Mouse (Mus musculus): ENCODE measurements around the gene Mib2.
"Not testable (repeated sequence)": the region's sequence is repeated elsewhere in the genome, so short reads cannot be mapped to it uniquely, and the experiment has no call there.

The Mib2 gene

DNA sequence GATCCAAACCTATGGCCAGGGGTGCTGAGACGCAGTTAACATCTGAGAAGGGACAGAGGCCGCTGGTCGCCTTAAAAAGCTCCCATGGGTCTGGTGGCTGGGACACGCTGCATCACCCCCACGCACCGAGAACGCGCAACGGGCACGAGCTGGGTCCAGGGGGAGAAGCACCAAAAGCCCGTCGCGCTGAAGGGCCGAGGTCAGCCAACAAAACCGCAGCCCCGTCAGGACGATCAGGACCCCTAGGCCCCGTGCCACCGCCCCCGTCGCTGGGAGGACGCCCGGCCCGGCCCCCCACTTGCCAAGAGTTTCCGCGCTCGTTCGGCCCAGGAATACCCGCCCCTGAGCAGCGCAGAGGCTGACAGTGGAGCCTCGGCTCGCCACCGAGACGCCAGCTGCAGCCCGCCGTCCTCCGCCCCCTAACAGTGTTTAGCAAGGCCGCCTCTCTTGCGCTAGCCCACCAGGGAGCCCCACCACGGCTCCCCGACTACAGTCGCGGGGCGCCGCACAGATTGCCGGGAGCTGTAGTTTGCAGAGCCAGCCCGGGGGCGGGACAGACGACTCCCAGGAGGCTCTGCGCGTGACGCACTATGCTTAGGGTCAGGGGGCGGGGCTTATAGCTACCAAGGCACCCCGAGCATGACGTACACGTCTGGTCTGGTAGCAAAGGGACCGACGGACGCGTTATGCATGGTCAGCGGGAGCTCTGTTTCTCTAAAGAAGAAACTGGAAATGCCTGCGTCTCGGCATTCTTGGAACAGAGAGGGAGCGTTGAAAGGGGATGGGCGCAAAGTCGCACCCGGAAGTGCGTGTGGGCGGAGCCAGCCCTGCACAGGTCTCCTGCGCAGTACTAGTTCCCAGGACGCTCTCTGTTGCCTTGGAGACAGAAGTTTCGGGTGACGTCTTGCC lies at the start of gene Mib2:
Mib2 (minus strand) TSS at position 510 of the 909 bp plus-strand sequence.
- DNase-seq = peak; percentile 98

DNA sequence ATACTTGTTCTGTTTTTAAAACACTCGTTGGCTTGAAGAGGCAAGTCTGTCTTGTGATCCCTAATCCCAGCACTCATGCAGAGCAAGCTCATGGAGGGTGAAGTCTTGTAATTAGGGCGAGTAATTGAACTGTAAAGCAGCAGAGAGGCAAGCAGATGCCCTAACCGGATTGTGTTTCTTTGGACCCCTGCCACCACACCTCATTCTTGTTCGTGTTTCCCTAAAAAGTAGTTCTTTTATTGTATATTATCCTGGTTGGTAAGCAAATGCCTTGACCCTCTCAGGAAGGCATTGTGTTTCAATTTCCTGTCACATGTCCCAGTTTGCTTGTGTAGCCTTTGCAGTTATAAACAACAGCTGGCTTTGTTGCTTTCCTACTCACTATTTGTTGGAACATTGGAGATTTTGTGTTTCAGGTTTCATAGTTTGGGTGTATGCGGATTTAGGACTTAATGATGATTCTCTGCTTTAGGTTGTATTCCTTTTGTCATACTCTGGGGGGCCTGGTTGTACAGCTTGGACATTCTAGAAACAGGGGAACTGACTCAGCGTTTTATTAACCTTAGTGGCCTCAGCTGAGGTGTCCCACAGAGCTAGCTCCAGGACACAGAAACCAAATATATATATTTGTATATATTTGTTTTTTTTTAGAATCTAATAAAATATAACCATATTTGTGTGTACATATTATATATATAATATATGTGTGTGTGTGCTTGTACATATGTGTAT lies 41.7 kb upstream of the Mib2 start:
- DNase-seq = peak; percentile 19

DNA sequence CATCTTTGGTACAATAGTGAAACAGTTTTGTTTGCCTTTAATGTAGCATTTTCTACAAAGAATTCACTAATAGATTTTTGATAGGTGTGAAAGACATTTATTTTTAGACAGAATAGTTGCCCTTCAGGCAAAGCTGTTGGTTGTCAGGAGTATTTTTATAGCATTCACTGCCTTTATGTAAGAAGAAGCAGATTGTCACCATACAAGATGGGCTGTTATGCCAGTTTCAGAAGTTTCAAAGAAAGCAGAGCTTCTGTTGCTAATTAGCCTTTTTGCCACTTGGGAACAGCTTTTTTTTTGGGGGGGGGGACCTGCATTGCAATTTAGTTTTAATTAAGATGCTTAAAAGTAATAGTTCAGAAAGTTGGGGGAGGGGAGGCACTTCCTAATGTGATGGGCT lies 40.0 kb upstream of the Mib2 start:
- DNase-seq = no peak

DNA sequence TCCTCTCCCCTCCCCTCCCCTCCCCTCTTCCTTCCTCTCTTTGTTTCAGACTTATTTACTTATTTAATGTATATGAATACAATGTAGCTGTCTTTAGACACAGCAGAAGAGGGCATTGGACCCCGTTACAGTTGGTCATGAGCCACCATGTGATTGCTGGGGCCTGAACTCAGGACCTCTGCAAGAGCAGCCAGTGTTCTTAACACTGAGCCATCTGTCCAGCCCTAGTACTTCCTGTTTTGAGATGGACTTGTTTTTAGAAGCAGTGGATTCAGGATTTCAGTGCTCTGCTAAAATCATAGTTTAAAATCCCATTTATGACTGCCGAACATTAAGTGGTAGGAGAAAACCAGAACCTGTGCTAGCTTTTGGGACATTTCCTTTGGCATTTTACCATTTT lies 39.6 kb upstream of the Mib2 start:
- DNase-seq = no peak

DNA sequence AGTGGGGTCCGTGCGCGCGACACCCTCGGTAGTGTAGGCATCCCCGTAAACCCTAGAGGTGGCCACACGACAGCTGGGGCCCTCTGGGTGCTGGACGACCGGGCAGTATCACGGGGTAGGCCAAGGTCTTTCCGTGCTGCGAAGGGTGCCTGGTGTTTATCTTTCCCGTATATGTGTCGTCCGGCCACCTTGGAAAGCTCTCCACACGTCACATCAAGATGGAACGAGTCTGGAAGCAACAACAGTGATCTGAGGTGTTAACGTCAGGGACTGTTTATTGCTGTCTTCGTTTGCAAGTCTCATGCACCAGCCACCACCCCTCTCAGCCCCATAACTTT lies 36.6 kb upstream of the Mib2 start:
- no peak for DNase-seq

DNA sequence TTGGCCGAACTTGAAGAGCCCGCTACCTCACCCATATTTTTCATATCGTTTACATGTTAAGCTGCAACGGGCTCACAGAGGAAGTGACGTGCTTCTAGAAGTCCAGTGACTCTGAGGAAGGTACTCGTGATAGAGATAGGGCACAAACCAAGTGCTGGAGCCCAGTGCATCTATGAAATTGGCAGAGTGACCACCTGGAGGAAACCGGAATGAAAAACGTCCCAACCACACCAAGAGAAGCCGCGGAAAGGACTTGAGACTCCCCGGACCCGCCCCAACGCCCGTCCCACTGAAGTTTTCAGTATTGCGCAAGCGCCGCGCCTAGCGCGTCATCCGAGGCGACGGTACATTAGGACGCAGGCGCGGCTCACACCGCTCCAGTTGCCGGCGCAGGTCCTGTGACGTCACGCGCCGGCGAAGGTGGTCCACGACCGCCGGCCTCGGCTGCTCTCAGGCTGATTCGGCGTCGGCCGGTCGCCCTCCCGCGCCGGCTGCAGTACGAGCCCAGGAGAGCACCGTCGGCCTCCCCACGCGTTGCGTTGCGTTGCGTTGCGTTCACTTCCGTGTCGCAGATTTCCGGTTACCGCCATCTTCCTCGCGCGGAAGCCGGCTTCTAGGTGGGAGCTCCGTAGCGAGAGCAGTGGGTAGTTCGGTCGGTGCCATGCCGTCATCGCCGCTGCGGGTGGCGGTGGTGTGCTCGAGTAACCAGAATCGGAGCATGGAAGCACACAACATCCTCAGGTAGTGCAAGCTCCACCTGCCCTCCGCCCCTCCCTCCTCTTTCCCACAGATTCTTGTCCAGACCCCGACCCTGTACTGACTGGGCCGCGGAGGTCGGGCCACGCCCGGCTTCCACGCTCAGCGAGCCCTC lies 36.0 kb upstream of the Mib2 start, which contains the start of gene Ssu72:
Ssu72 (plus strand) TSS at position 80 of the 871 bp plus-strand sequence.
- peak; percentile 97 for DNase-seq

DNA sequence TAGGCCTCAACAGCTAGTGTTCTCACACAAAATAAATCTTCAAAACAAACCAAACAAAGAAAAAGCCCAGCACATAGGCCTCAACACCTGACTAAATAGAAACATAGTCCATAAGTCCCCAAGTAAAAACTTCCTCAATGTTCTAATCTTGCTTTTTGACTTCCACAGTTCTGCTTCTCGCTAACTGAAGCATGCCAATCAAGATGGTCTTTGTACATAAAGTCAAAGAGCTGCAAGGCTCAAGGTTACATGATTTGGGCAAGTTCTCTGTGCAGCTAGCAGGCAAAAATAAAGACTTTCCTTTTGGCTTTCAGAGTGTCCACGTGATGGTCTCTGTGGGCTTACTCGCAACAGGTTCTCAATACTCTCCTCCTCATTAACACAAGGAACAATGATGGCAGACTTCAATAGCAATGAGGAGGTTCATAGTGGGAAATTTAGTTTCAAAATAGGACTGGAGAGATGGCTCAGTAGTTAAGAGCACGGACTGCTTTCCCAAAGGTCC lies 34.5 kb upstream of the Mib2 start:
- no peak for DNase-seq

DNA sequence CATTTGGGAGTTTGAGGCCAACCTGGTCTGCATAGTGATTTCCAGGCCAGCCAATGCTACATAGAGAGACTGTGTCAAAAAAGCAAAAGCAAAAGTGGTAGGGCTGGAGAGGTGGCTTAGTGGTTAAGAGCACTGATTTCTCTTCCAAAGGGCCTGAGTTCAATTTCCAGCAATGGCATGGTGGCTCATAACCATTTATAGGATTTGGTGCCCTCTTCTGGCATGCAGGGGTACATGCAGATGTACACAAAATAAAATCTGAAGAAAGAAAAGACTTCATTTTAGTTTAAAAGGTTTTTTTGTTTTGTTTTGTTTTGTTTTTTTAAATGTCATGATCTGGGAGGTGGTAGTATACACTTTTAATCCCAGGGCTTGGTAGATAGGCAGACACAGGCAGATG lies 31.4 kb upstream of the Mib2 start:
- DNase-seq = no peak

DNA sequence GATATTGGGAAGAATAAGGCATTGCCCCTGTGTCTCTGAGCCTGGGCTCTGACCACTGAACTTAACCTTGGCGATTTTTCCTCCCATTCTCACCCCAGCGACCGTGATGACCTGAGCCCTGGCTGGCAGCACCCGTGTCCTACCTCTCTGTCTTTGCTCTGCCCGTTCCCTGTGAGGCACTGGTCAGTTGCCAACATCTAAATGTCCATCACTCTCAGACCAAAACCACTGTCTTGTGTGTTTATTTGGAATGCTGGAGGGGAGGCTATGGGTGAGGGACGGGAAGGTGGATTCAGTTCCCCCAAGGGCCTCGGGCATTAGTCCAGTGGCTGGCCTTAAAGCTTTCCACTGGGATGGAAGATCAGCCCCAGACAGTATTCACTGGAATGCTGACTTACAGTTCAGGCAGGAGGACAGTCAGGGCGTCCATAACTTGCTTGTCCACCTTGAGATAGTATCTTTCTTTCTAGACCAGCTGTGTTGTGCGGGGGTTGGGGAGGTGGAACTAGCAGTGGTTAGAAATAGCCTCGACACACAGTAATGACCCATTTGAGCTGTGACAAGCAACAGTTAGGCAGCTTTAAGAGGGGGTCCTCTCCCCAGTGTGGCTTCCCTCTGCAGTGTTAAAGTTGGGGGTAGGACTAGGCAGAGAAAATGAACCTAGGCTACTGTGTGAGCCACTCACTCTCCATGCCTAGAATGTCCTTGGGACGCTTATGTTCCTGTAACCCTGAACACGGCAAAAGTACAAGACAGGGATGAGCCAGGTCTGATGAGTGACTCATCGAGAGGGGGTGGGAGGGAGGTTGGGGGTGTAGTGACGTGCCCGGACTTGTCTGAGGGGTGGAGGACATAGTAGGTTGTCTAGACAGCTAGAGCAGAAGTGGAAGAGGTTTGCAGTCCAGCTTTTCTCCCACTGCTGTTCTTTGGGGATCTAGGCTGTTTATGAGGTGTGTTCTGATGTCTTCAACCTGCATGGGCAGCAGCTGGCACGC lies 27.6 kb upstream of the Mib2 start:
- DNase-seq = no peak

DNA sequence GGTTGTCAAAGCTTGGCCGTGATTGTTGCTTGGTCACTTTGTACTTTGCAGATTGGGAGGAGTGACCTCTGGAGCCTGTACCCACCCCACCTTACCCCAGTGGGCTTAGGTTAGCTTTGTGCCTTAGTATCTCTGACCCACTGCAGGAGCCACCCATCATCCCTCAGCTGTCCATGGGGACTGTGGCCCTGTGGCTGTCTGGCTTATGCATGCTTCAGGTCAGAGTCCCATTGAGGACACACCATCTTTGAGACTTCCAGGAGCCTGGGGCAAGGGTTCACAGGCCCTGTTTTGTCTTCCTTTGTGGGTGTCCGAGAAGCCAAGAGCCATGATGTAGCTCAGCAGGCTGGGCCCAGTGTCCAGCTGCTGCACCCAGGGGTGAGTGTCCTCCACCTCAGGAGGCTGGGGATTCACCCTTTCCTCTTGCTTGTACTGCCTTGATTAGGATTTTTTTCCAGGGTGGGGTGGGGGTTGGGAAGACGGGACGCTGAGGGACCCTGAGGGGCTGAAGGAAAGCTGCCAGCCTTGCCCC lies 26.6 kb upstream of the Mib2 start:
- no peak for DNase-seq

DNA sequence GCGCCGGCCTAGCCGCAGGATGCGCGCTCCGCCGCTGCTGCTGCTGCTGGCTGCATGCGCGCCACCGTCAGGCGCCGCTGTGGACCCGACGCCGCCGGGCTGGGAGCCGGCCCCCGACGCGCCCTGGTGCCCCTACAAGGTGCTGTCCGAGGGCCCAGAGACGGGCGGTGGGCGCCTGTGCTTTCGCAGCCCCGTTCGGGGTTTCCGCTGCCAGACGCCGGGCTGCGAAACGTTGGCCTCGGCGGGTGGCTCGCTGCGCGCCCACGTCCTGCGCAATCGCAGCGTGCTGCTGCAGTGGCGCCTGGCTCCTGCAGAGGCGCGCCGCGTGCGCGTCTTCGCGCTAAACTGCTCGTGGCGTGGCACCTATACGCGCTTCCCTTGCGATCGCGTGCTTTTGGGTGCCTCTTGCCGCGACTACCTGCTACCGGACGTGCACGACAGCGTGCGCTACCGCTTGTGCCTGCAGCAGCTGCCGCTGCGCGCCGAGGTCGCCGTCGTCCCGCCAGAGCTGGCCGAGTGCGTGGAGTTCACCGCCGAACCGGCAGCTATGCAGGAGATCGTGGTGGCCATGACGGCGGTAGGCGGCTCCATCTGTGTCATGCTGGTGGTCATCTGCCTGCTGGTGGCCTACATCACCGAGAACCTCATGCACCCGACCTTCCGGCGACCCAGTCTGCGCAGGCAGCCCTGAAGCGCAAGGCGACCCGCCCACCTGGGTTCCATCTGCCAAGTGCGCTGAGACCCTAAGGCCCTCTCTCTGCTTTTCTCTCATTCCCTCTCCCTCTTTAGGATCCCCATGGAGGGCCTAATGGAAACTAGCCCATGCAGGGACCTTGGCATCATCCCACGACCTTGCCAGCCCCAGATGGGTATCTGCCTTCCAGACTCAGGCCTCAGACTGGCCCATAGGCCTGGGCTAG lies 25.7 kb upstream of the Mib2 start:
- DNase-seq = peak; percentile 67

DNA sequence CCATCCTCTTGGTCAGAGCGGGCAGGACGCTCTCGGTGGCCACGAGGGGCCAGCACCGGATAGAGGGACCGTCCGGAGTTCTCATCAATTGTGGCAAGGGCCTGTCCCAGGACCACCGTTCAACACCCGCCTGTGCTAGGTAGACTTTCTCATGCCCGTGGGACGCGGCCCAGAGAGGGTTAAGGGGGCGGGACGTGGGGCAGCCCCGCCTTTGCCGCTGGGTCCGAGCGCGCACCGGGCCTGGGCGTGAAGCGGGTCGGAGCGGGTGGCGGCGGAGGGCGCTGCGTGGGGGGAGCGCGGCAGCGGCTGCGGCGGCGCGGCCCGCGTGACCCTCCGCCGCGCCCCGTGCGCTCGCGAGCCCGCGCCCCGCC lies 25.1 kb upstream of the Mib2 start, which contains the start of gene Fndc10:
Fndc10 (plus strand) TSS at position 232 of the 371 bp plus-strand sequence.
- peak; percentile 70 for DNase-seq

DNA sequence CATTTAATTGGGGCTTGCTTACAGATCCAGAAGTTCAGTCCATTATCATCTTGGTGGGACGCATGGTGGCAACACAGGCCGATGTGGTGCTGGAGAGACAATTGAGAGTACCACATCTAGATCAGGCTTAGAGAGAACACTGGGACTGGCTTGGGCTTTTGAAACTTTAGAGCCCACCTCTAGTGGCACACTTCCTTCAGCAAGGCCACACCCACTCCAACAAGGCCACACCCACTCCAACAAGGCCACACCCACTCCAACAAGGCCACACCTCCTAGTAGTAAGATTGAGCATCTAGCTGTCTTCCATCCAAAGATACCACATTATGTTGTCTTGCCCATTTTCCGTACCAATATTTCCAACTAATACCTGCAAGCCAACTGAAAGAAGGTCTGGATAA lies 23.4 kb upstream of the Mib2 start:
- DNase-seq = no peak

DNA sequence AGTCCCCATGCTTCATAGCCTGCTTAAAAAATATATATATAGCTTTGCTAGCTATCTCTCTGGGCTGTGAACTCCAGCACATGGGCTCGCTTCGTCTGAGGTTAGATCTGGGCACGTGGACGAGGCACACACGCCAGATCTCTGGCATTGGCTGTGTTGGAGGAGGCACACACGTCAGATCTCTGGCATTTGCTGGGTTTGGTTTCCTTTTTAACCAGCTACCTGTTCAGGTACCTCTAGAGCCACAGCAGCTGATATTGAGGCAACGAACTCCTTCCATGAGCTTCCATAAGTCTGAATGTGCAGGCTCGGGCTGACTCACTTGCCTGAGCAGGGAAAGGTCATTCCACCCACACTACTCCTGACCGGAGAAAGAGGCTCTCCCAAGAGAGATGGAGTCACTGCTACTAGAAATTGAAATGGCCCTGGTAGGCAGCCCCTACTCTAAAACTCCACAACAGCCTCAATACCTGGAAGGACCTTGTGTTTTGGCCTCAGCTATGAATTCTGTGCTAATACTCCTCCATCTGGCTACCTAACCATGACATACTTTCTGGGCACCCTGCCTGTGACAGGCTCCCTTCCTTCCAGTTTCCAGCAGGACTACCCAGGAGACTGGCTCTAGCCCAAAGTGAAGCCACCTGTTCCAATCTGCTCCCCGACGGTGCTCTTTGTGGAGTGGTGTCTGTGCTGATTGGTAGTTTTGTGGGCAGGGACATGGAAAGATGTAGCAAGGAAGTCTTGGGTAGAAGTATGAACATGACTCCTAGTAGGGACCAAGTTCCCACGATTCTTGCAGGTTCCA lies 21.8 kb upstream of the Mib2 start:
- DNase-seq = no peak

DNA sequence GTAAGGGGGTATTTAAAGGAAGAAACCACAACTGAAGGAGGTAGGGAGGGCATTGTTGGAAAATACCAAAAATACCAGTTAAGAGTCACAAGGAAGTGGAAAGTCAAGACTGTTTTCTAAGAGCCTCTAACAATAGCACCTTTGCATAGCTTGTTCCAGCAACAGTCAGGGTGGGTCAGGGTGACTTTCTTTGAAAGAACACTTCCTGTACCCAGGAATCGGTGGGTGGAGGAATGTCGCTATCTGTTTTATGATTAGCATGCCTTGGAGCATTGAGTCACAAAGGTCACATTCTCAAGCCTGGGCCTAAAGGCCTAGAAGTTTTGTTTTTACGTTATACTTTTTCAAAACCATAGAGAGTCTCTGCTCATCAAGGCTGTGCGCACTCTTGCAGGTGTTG lies 18.8 kb upstream of the Mib2 start:
- not testable (repeated sequence) for DNase-seq

DNA sequence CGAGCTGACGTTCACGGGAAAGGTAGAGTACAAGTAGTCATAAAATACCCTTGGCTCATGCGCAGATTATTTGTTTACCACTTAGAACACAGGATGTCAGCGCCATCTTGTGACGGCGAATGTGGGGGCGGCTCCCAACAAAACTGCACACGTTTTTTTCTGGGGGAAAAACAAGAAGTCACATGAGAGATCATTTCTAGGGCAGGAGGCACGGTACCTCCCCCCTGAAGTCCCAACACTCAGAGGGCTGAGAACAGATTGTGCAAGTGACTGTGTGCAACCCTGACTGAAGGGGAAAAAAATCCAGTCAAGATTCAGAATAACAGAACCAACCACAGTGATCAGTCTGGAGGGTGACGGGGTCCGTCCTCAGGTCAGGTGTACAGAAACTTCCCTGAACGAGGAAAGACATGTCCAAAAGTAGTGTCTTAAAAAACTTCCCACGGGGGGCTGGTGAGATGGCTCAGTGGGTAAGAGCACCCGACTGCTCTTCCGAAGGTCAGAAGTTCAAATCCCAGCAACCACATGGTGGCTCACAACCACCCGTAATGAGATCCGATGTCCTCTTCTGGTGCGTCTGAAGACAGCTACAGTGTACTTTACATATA lies 14.8 kb upstream of the Mib2 start:
- DNase-seq = not testable (repeated sequence)

DNA sequence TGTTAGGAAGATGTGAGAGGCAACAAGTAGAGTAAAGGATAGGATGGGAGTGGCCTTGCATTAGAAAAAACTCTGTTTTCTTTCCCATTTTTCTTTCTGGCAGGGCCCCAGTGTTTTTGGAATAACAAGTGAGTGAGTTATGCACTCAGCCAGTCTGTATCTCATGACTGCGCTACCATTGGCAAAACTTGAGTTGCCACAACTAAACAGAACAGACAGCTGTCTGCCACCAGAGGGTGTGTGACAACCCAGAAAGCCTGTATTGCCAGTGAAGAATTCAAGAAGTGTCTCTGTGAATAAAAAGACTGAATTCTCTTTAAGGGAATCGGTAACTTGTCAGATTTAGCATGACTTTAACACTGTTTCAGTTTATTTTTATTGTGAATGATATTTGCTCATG lies 7.0 kb upstream of the Mib2 start:
- peak; percentile 46 for DNase-seq

DNA sequence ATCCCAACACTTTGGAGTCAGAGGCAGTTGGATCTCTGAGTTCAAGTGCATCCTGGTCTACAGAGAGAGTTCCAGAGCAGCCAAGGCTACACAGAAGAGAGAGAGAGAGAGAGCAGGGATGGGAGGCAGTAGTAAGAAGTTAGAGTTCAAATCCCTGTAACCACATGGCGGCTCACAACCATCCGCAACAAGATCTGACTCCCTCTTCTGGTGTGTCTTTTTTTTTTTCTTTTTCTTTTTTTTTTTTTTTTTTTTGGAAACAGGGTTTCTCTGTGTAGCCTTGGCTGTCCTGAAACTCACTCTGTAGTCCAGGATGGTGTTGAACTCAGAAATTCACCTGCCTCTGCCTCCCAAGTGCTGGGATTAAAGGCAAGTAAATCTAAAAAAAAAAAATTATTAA lies 3.1 kb upstream of the Mib2 start:
- no peak for DNase-seq

DNA sequence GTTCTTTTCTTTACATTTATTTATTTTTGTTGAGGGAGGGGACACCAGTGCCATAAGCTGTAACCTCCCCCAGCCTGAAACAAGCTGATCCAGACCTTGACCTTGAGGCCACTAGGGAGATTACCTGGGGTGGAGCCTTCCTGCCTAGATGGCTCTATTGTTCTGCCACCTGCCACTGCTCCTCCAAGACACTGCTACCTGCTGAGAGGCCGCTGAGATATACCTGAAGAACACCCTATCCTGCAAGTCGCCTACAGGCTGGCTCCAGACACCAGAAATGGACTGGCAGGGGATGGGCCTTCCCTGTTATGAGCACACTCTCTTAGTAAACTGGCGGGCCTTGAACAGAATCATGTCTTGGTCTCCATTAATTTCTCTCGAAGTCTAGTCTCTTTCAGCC lies 1.2 kb upstream of the Mib2 start:
- DNase-seq = not testable (repeated sequence)
